Mouse (Mus musculus): ENCODE measurements around the gene Hsf4. TPM values are rescaled to one million over a fixed set of nuclear protein-coding genes. Genes with fewer than 3 reads are reported as not detected.

Hsf4 gene
- total and polyA plus RNA-seq, 3 experiments, result 2.7 to 4.3 (median 3.9) TPM

DNA sequence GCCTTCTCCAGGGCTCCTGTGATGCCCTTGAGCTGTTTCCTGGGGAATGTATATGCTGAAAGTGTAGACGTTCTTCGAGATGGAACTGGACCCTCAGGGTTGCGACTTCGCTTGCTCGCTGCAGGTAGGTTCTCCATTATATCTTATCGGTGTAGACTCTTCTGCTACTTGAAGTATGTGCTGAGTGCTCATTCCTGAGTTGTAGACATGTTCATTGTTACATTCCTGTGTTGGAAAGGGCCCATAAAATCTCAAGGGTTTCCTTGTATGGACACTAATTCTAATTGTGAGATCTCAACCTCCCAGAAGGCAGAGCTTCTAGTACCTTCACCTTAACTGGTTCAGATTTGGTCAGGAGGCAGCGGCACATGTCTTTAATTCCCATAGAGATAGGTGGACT lies 28.6 kb upstream of the Hsf4 start:
- no peak for DNase-seq
- WGBS, result 93% methylated on average over 7 of the region's 7 CpGs
- no peaks in the 10 kb centered on the region for H3K4me1 ChIP-seq (ENCODE audit: control insufficient read depth, insufficient read depth, low read length)
- no peak overlapping the region for H3K9ac ChIP-seq (ENCODE audit: low read depth, low read length)
- intact Hi-C loops (cut with DNase I), result no loop called here
- no peak for TF ChIP-seq EP300 (IDR thresholded peaks at IDR 0.05; ENCODE audit: insufficient read depth, low read depth, low read length)
- no peak for TF ChIP-seq CTCF (IDR thresholded peaks at IDR 0.05)
- TF ChIP-seq POLR2A (IDR thresholded peaks at IDR 0.05; ENCODE audit: insufficient read depth, low read depth, low read length), result no peak
- no peak overlapping the region for H3K4me3 ChIP-seq
- H3K79me2 ChIP-seq (replicated peaks; ENCODE audit: control insufficient read depth, insufficient read depth, low read length), result no peaks in the 10 kb centered on the region
- H3K27ac ChIP-seq, result no peak overlapping the region
- H3K27me3 ChIP-seq (ENCODE audit: control insufficient read depth, insufficient read depth, low read length), result no peaks in the 10 kb centered on the region
- 0 out of 2 replicates have a peak, but pooled peaks cover under 1% of the 10 kb centered on the region for H3K36me3 ChIP-seq (ENCODE audit: control insufficient read depth, insufficient read depth, low read length)

DNA sequence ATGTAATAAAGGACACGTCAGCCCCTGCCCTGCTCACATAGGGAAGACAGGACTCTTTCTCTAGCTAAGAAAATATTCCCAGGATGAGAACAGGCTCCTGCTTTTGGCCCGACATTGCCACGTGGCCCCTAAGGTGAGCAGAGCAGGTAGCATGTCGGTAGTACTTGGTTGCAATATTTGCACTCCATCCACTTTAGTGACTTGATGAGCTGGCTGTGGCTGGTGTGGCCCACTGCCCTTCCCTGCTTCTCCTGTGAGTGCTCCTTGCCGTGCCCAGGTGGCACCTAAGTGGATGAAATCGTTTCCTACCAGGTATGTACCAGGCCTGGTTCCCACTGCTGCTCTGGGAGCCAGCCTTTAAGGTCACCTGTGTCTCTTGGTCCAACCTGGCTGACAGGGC lies 17.6 kb upstream of the Hsf4 start:
- intact Hi-C loops (cut with DNase I), result no loop called here

DNA sequence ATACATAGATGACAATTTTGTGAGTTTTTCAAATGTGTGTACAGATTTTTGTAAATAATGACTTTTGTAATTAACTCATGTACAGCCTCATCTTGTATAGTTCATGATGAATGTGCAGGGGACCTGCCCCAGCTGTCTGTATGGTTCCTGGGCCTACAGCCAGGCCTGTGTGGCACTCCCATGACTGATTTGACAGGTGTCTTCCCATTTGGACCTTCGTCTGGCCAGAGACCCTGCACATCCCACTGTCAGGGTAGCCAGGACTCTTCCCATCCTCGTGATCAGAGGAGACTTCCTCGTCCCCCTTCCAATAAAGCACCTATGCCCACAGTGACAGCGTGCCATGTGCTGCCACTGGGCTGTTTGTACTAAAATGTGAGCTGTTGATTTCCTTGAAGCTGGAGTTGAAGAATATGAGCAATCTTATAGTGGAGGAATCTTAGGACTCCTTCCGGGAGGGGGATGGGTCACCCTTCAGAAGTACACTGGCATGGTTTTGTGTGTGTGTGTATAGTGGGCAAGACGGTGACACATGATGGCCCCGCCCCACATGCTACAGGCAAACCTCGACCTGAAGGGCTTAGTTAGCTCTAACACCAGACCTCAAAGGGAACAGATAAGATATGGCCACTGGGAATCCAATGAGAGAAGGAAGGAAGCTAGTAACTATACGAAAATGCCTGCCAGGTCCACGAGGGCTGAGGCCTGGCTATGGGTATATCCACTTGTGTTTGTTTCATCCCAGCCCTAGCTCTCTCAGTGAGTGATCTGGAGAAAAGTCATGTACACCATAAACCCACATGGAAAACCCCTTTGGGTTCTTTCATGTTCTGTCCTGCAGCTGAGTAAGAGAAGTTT lies 16.7 kb upstream of the Hsf4 start:
- TF ChIP-seq CTCF (IDR thresholded peaks at IDR 0.05) (no peak), EP300 (IDR thresholded peaks at IDR 0.05; ENCODE audit: insufficient read depth, low read depth, low read length) (no peak), POLR2A (IDR thresholded peaks at IDR 0.05; ENCODE audit: insufficient read depth, low read depth, low read length) (no peak)
- Histone ChIP-seq H3K4me1 (ENCODE audit: control insufficient read depth, insufficient read depth, low read length) (no peaks in the 10 kb centered on the region), H3K27me3 (ENCODE audit: control insufficient read depth, insufficient read depth, low read length) (no peaks in the 10 kb centered on the region), H3K9ac (ENCODE audit: low read depth, low read length) (no peak overlapping the region), H3K36me3 (ENCODE audit: control insufficient read depth, insufficient read depth, low read length) (no peaks in the 10 kb centered on the region), H3K4me3 (no peak overlapping the region), H3K27ac (no peak overlapping the region), H3K79me2 (replicated peaks; ENCODE audit: control insufficient read depth, insufficient read depth, low read length) (no peaks in the 10 kb centered on the region)
- DNase-seq, result no peak
- intact Hi-C loops (cut with DNase I), result no loop called here
- WGBS, result 76% methylated on average over 10 of the region's 10 CpGs

More for the DNA sequence above, 17.6 kb upstream of the Hsf4 start:
- TF ChIP-seq EP300 (IDR thresholded peaks at IDR 0.05; ENCODE audit: insufficient read depth, low read depth, low read length), result no peak
- Histone ChIP-seq H3K4me1 (ENCODE audit: control insufficient read depth, insufficient read depth, low read length) (no peaks in the 10 kb centered on the region), H3K27me3 (ENCODE audit: control insufficient read depth, insufficient read depth, low read length) (no peaks in the 10 kb centered on the region), H3K4me3 (no peak overlapping the region), H3K27ac (no peak overlapping the region), H3K79me2 (replicated peaks; ENCODE audit: control insufficient read depth, insufficient read depth, low read length) (no peaks in the 10 kb centered on the region), H3K9ac (ENCODE audit: low read depth, low read length) (no peak overlapping the region), H3K36me3 (ENCODE audit: control insufficient read depth, insufficient read depth, low read length) (no peaks in the 10 kb centered on the region)
- 89% methylated on average over 6 of the region's 6 CpGs for WGBS
- DNase-seq, result no peak

DNA sequence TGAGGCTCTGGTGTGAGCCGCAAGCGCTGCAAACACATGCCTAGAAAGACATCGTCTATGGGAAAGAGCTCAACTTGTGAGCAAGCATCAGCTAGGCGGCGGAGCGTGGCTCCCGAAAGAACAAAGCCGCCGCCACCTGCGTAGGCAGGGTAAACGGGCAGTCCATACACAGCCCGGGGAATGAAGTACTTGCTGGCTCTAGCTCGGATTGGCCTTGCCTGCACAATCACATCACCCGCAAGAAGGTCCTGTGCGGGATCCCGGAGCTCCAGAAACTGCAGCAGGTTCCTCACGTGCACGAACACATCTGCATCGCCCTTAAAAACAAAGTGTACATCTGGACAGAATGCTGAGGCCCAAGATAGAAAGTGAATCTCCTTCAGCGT lies 15.8 kb upstream of the Hsf4 start:
- no peak for DNase-seq
- Histone ChIP-seq H3K27me3 (ENCODE audit: control insufficient read depth, insufficient read depth, low read length) (no peaks in the 10 kb centered on the region), H3K79me2 (replicated peaks; ENCODE audit: control insufficient read depth, insufficient read depth, low read length) (no peaks in the 10 kb centered on the region), H3K27ac (no peak overlapping the region), H3K36me3 (ENCODE audit: control insufficient read depth, insufficient read depth, low read length) (no peaks in the 10 kb centered on the region), H3K9ac (ENCODE audit: low read depth, low read length) (no peak overlapping the region), H3K4me3 (peak overlapping the region; percentile 76), H3K4me1 (ENCODE audit: control insufficient read depth, insufficient read depth, low read length) (no peaks in the 10 kb centered on the region)
- intact Hi-C loops (cut with DNase I), result loop anchor here (2.0 kb wide), 2 partner anchors 29 to 37 kb away; partner anchors contain the start of gene D230025D16Rik
- 52% methylated on average over 20 of the region's 20 CpGs for WGBS
- no peak for TF ChIP-seq EP300 (IDR thresholded peaks at IDR 0.05; ENCODE audit: insufficient read depth, low read depth, low read length)
- TF ChIP-seq CTCF (IDR thresholded peaks at IDR 0.05), result no peak
- no peak for TF ChIP-seq POLR2A (IDR thresholded peaks at IDR 0.05; ENCODE audit: insufficient read depth, low read depth, low read length)

DNA sequence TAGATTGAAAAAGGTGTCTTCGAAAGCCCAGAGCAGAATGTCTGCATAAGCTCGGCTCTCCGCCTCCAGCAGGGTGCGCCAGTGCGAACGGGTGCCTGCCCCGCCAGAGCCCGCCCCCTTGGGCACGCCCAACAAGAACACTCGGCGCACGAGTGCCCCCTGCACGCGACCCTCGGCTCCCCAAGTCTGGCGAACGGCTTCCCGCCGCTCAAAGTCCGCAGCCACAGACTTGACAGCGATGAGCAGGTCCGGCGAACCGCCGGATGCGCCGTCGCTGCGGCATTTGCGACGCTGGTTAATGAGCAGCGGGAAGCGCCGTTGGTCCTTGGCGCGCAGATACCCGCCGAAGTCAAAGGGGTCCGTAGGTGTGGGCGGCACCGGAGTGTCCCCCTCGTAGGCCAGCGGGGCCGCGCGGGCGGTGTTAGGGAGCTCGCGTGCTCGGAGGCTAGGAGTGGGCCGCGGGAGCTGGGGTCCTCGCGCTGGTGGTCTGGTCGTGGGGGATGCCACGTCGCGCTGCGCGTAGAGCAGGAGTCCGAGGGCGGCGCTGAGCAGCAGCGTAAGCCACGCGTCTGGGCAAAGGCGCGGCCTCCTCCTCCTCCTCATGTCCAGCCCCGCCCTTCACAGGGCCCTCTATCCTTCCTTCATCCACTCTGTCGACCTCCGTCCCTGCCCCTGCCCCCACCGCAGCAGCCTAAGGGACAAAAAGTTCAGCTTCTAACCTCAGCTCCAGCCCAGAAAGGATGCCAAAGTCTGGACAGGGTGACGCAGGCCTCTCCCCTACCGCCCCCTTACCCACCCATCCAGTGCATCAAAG lies 15.2 kb upstream of the Hsf4 start:
- TF ChIP-seq EP300 (IDR thresholded peaks at IDR 0.05; ENCODE audit: insufficient read depth, low read depth, low read length), result peak; percentile 64; the same call in 1 of the 2 replicates
- no peak; the same call in none of the 2 replicates for TF ChIP-seq POLR2A (IDR thresholded peaks at IDR 0.05; ENCODE audit: insufficient read depth, low read depth, low read length)
- TF ChIP-seq CTCF (IDR thresholded peaks at IDR 0.05), result peak; percentile 94
- intact Hi-C loops (cut with DNase I), result loop anchor here (2.0 kb wide), 2 partner anchors 30 to 36 kb away; partner anchors contain the start of gene D230025D16Rik
- no peaks in the 10 kb centered on the region for H3K36me3 ChIP-seq (ENCODE audit: control insufficient read depth, insufficient read depth, low read length)

More for the DNA sequence above, 15.2 kb upstream of the Hsf4 start:
- Histone ChIP-seq H3K27me3 (ENCODE audit: control insufficient read depth, insufficient read depth, low read length) (no peaks in the 10 kb centered on the region), H3K4me3 (peak overlapping the region; percentile 76), H3K79me2 (replicated peaks; ENCODE audit: control insufficient read depth, insufficient read depth, low read length) (no peaks in the 10 kb centered on the region), H3K9ac (ENCODE audit: low read depth, low read length) (peak overlapping the region; percentile 37), H3K27ac (peak overlapping the region; percentile 78), H3K4me1 (ENCODE audit: control insufficient read depth, insufficient read depth, low read length) (no peaks in the 10 kb centered on the region; the same call in 1 of the 2 replicates)
- DNase-seq, result peak; percentile 90 to 94
- under 1% methylated on average over 74 of the region's 74 CpGs for WGBS
